Mouse (Mus musculus): ENCODE data around the gene BC030500. TPM values are rescaled to one million over a fixed set of nuclear protein-coding genes. Genes with fewer than 3 reads are reported as not detected.

The BC030500 gene
- polyA plus RNA-seq, 1 experiment from 2014 or later, result 1.1 TPM

DNA sequence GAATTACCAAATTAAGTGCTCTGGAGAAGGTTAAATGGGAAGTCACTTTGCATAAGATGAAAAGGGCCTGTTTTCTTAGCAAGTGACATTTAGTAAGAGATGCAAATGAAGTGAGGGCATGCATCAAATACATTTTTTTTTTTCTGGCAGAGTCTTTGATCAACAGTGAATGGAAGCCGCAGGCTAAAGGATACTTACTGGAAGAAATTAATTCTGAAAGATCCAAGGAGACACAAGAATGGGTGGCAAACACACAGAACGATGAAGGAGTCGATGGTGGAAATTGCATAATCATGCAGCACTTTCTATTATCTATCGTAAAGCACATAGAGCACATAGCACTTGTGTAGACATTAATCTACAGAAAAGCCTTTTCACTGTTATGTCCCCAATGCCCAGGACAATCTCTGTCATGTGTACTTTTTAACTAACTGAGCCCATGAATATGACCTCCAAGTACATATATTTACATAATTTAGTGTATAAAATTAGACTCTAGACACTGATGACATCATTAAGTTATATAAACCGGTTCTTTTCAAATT lies 45.7 kb downstream of the BC030500 start:
- no peak for ATAC-seq (ENCODE audit: insufficient number of reproducible peaks, low FRiP score, low TSS enrichment, low read depth)
- H3K9ac ChIP-seq, result no peak overlapping the region
- H3K27ac ChIP-seq (replicated peaks), result no peak overlapping the region
- no peaks in the 10 kb centered on the region for H3K9me3 ChIP-seq (replicated peaks)
- no peaks in the 10 kb centered on the region for H3K27me3 ChIP-seq
- H3K36me3 ChIP-seq, result no peaks in the 10 kb centered on the region
- H3K4me2 ChIP-seq (replicated peaks), result no peak overlapping the region
- WGBS, result 78% methylated on average over 5 of the region's 5 CpGs
- H3K4me1 ChIP-seq, result no peaks in the 10 kb centered on the region
- H3K4me3 ChIP-seq (replicated peaks), result no peak overlapping the region

Other genes starting within 250 kb of the BC030500 start
- gene Galntl6, start 885 bp downstream of the BC030500 start, polyA plus RNA-seq (2015; fragmentation: Nextera tagmentation; extraction: Ambion mirVana), result 1.5 and 1.7 TPM in 2 replicates

Measured in embryonic facial prominence, embryonic 15.5 days (tissue).